Mouse (Mus musculus) E14TG2a.4 (cell line): ENCODE measurements around the gene Hspa12b.

Experiments
- CTCF ChIP-seq: conservative IDR thresholded peaks from 2 replicates; pipeline ENCODE4 v1.5.1; 2014; ENCODE audit warnings: low read length
- POU5F1 ChIP-seq: IDR thresholded peaks from 2 replicates; pipeline ENCODE4 v1.6.1; 2014; ENCODE audit warnings: low read length, borderline replicate concordance

GRCm38 (mm10) chr2:131125964-131126815 is 890 bp upstream of the Hspa12b start:
- no peak for TF ChIP-seq POU5F1
- TF ChIP-seq CTCF: no peak
